Mouse (Mus musculus) forebrain, embryonic 16.5 days (tissue): Measurements from ENCODE around the gene Arhgap44. TPM values are rescaled to one million over a fixed set of nuclear protein-coding genes. Genes with fewer than 3 reads are reported as not detected.

ENCODE experiments used
- microRNA-seq: library from miRNA; unstranded; fragments of <30 nt; microRNA quantifications from one replicate; pipeline ENCODE4, GENCODE M21; 2017
- polyA plus RNA-seq: library from polyadenylated mRNA; unstranded; fragments of >200 nt; fragmentation: Nextera tagmentation; extraction: Ambion mirVana; gene quantifications from 2 replicates; pipeline ENCODE4 v1.2.1, GENCODE M21; 2015

Arhgap44 gene
- polyA plus RNA-seq, 1 experiment from 2014 or later = 12.4 TPM

Small RNAs within 50 kb of the gene (microRNA-seq; reads per million reads assigned to microRNA genes)
- not detected for gene Gm25991

Other genes with a start within 250 kb of the Arhgap44 start
- 34.3 and 38.2 TPM in 2 replicates for gene Elac2, start 183.9 kb downstream of the Arhgap44 start, polyA plus RNA-seq
- not detected in 2 replicates for gene 1700086D15Rik, start 3.1 kb downstream of the Arhgap44 start, polyA plus RNA-seq
- gene Myocd, start 107.0 kb upstream of the Arhgap44 start, polyA plus RNA-seq = 0.14 and 0.23 TPM in 2 replicates